Mouse (Mus musculus): ENCODE measurements around the gene Clptm1.
"Not testable (repeated sequence)": the region's sequence is repeated elsewhere in the genome, so short reads cannot be mapped to it uniquely, and the experiment has no call there.

Gene Clptm1

DNA sequence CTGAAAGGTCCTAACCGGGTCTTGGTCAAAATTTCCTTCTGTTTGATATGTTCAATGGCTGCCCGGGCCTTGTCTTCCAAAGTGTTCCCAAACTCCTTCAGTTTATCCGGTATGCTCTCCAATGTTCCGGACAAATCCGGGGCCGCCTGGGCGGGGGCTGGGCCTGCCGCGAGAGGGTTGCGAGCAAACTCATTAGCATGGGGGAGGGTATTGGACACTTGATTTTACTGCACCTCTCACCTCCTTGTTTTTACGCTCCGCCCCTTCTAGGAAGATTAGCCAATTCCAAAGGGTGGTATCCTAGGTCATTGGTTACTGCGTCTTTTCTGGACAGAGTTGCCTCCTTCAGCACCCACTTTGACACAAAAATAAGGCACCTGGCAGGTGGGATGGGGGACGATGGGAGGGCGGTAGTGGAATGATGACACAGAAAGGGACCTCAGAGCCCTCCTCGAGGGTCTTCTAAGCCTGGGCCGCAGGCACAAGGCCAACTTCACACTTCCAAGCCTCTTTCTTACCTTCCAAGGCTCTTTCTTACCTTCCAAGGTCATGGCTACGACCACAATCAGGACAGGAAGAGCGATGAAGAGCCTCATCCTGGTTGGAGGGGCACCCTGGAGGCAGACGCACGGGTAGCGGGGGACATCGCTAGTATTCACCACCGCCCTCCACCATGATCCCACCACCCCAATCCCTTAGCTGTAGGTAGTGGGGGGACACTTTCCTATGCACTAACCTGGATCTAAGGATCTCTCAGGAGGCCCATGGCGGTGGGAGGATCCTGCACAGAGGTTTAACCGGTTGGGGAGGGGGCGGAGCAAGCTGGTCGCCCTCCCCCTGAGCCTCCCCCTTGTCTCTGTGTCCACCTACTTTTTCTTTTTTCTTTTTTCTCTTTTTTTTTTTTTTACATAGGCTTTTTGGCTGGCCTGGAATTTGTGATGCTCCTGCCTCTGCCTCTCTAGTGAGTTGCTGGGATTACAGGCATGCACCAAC is 27.3 kb upstream of the Clptm1 start, which contains the start of gene Apoc1:
Gene Apoc1, minus strand, starts transcription at position 788 of the 993 bp plus-strand sequence.
- DNase-seq (ENCODE audit: low read depth, low spot score) = no peak

DNA sequence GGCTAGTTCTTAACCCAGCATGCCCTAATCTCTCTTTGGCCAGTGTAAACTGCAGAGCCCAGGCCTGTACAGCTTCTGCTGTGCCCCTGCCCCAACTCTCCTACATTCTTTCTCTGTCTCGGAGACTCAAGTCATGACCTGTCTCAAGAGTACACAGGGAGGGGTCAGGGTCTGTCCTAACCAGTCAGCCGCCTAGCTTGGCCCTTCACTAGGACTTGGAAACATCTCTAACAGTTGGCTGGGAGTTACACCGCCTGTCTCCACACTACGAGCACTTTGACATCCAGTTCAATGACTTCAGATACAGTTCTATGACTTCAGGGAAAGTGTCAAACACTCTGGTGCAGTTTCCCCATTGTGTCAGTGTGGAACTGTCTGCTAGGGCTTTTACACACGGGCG is 26.6 kb upstream of the Clptm1 start:
- no peak for DNase-seq (ENCODE audit: low read depth, low spot score)

DNA sequence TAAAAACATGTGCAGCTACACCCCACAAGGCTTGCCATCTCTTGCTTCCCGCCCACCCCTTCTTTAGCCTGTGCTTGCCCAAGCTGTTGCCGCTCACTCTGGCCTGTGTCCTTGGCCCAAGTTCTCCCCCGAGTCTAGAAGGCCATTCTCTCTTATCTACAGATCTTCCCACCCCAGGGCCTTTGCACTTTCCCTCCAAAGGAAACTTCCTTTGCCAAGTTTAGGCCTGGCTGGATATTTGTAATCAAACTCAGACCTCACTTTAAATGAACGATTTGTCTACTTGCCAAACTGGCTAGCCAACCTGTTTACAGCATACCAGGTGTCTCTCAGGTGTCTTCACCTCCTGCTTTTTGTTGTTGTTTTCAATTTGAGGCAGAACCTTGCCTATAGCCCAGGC is 26.0 kb upstream of the Clptm1 start:
- no peak for DNase-seq (ENCODE audit: low read depth, low spot score)

DNA sequence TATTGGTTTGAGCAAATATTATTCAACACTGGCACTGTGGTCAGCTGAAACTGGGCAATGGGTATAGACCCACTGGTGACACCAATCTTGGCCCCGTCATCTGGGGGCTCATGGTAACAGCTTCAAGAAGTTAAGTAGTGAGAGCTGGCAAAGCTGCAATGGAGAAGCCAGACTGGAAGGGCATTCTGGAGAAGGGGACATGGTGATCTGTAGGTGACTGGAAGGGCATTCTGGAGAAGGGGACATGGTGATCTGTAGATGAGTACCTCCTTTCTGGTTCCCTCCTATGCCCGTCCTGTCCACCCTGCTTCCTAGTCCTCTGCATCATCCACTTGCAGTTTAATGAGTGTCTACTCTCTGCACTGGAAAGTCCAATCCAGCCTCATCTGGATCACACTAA is 23.8 kb upstream of the Clptm1 start:
- no peak for DNase-seq (ENCODE audit: low read depth, low spot score)

DNA sequence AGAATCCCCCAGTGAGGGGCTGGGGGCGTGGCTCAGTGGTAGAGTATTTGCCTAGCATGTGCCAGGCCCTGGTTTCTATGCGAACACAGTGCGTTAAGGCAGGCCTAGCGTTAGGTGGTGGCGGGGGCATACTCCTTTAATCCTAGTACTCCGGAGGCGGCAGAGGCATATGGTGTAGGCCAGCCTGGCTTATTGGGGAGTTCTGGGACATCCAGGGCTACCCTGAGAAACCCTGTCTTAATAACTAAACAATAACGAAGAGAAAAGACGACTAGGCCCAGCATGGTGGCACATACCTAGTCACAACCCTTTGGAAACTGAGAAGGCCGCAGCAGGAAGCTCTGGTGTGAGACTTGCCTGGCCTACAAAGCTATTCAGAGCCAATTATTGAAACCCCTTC is 23.3 kb upstream of the Clptm1 start:
- DNase-seq (ENCODE audit: low read depth, low spot score) = no peak

DNA sequence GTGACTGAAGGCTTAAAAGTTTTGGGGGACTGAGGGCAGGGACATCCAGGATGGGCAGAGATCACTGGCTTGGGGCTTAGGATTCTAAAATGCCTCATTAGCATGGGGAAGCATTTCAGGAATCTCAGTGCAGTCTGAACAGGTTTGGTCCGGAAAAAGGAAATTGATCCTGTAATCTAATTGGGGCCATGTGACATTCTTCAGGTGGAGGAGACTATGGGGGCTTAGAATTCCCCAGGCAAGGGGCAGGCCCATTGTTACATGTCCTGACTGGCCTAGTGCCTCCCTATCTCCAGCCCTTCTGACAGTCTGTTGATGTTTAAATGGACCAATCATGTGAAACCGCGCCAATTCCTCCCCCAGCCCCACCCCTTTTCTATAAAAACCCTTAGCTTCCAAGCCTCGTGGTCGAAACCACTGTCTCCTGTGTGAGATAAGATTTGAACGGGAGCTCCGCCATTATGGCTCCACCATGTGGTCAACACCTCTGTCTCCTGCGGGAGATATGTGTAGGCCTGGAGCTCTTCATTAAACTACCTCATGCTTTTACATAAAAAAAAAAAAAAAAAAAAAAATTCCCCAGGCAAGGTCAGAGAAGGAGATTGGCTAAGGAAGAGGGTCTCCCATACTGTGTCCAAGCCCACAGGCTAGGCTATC is 22.2 kb upstream of the Clptm1 start:
- not testable (repeated sequence) for DNase-seq (ENCODE audit: low read depth, low spot score)

DNA sequence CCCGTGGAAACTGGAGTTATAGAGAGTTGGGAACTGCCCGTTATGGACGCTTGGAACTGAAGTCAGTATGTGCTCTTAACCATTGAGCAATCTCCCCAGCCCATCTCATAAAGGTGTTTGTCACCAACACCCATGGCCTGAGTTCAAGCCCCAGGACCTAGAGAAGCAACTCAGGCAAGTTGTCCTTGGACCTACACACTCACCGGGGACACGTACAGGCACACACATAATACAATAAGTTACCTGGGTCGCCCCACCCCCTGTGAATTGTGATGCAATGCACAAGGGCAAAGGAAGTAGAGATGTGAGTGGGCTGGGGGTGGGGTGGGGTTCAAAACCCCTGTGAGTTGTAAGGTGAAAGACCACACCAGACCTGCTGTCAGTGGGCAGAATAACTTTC is 21.7 kb upstream of the Clptm1 start:
- DNase-seq (ENCODE audit: low read depth, low spot score) = no peak

DNA sequence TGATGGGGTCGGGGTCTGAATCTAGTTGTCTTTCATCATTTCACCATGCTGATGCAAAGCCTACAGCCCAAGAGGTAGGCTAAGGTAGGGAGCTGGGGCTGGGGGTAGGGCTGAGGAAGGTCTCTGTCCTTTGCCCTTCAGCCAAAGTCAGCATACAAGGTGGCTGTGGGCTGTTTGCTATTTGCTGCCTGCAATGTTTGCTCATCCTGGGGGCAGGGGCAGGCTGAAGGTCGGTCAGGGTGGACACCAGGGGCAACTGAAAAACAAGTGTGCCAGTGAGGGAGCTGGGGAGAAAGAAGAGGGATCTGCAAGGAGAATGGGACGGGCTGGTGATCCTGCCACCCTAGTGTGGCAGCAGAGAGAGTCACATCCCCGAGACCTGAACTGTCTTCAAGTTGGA is 20.5 kb upstream of the Clptm1 start:
- DNase-seq (ENCODE audit: low read depth, low spot score) = no peak

DNA sequence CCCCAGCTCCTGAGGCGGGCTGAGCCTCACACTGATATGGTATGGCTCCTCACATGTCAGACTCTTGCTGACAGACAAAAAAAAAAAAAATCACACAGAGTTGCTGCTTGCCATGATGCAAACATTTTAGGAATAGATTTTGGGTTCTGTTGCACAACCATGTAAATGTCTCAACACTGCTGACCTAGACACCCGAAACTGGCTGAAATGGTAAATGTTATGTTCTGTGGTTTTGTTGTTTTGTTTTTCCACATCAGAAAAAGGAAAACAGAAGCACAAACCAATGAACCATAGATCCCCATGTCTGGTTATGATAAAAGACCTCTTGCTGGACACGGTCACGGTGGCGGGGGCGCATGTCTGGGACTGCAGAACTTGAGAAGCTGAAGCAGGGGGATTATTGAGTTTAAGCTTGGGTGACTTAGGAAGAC is 19.0 kb upstream of the Clptm1 start:
- no peak for DNase-seq (ENCODE audit: low read depth, low spot score)

DNA sequence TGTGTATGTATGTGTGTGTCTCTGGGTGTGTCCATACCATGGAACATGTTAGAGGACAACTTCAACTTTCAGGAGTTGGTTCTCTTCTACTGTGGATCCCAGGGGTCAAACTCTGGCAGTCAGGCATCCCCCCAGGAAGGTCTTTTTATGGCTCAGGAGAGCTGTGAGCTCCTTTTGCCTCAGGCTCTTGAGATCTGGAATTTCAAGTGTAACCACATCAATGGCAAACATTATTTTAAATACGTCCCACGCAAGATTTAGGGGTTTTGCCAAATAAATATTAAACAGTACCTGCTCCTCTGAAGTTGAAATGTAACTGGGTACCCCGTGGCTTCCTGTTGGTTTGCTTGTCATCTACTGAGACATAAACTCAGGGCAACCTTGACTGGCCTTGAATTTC is 18.1 kb upstream of the Clptm1 start:
- DNase-seq (ENCODE audit: low read depth, low spot score) = no peak

DNA sequence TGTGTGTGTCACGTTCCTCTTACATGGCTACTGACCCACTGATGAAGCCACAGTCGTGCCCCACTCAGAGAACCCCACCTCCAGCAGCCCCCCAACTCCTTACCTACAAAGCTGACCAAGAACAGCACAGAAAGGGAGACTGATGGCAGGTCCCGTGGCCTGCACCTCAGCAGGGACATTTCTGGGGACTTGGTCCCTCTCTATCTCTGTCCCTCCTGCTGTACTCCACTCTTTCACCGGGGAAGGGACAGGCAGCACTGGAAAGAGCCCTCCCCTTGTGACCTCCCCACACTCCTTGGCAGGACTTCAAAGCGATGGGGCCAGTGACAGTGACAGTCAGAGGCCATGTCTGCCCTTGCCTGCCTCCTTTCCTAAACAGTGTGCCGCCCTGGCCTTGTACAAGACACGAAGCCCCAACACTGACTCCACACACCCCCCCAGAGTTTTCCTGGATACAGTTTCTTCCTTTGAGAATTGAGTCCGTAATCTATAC is 16.4 kb upstream of the Clptm1 start, which contains the start of the genes Gm44805 and Apoc4:
Gene Gm44805, minus strand, starts transcription at position 222 of the 493 bp plus-strand sequence.
Gene Apoc4, minus strand, starts transcription at position 278 of the 493 bp plus-strand sequence.
- no peak for DNase-seq (ENCODE audit: low read depth, low spot score)

DNA sequence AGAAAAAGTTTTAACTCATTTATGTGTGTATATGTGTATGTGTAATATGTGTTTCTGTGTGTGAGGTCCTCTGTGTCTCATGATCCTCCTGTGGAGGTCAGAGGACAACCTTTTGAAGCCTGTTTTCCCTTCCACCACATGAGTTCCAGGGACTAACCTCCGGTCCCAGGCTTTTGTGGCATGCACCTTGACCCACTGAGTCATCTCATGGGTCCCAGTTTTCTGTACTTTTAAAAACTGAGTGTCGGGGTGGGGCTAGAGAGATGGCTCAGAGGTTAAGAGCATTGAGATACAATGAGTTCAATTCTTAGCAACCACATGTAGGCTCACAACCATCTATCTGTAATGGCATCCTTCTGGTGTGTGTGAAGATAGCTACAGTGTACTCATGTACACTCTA is 15.9 kb upstream of the Clptm1 start:
- no peak for DNase-seq (ENCODE audit: low read depth, low spot score)

DNA sequence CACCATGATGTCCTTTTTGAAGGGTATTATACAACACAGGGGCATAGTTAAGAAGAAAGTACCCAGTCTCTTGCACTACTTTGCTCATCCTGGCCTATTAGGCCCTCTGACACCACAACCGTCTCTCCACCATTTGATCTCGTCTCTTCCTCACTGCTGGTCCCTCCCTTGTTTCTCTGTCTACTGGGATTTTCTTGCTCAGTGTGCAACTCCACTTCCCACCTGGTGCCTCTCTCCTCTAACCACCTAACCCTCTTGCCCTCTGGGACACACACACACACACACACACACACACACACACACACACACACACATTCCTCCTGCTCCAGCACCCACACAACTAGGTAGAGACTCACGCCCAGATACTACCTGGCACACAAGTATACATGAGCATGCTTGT is 14.1 kb upstream of the Clptm1 start:
- DNase-seq (ENCODE audit: low read depth, low spot score) = no peak

DNA sequence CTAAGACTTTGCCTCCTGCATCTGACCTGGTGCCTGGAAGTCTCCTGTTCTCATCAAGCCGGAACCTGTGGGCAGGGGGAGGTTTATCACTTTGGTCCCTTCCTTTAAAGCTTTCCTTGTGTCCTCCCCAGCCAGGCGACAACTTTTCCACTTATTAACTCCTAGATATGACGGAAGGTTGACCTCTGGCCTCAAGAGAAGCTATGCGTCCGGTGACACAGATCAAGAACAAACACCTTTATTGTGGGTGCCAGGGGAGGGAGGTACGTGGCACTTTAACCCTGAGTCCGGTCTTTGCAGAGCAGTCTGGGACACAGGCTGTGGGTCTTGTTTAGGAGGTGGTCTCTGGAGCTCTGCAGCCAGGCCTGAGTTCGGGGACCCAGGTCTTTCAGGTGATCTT is 13.0 kb upstream of the Clptm1 start, which contains the start of gene Apoc2:
Gene Apoc2, minus strand, starts transcription at position 70 of the 400 bp plus-strand sequence.
- no peak for DNase-seq (ENCODE audit: low read depth, low spot score)

DNA sequence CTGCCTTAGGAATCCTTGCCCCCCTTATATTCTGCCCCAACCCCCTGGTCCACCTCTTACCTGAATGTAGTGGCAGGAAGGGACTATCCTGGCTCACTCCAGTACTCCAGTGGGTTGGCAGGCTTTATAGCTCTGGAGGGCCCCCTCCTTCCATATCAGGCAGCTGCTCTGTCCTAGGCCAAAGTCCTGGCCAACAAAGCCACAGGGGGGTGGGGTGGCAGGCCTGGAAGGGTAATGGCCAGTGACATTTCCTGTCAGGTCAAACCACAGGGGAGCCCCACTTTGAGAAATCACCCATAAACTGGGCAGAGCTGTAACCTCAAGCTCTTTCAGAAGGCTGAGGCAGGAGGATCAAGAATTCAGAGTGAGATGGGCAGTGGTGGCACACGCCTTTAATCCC is 11.8 kb upstream of the Clptm1 start:
- DNase-seq (ENCODE audit: low read depth, low spot score) = no peak

DNA sequence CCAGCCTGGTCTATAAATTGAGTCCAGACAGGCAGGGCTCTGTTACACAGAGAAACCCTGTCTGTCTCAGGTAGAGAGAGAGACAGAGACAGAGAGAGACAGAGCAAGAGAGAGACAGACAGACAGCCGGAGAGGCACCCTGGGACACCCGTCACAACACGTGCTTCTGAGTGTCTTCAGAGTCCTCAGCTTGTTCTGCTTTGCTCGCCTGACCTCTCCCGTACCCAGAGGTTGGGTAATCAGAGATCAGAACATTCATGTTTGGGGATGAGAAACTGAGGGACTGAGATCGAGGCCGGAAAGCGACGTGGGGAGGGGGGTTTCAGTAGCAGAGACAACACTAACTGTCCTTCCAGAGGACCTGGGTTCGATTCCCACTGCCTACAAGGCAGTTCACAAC is 11.0 kb upstream of the Clptm1 start:
- DNase-seq (ENCODE audit: low read depth, low spot score) = no peak

DNA sequence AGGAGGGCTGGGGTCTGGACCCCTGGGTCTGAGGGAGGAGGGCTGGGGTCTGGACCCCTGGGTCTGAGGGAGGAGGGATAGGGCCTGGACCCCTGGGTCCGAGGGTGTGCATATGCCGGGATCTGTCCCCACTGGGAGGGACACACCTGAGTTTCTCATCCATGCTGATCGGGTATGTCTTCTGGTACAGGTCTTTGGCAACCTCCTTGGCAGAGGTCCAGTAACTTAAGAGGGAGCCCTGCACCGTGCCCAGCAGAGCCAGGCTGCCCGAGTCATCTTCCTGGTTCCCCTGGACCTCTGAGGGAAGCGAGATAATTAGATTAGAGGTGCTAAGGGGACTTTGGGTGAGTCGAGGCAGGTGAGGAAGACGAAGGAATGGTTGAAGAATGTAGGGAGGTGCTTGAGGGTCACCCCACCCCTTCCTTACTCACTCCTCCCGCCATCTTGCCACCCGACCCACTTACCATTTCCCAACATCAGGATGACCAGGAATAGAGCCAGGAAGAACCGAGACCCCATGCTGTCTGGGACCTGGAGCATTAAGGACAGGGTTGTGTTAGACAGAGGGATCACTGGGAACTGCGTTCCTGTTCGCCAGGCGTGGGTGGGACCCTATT is 8.4 kb upstream of the Clptm1 start:
- DNase-seq (ENCODE audit: low read depth, low spot score) = no peak

DNA sequence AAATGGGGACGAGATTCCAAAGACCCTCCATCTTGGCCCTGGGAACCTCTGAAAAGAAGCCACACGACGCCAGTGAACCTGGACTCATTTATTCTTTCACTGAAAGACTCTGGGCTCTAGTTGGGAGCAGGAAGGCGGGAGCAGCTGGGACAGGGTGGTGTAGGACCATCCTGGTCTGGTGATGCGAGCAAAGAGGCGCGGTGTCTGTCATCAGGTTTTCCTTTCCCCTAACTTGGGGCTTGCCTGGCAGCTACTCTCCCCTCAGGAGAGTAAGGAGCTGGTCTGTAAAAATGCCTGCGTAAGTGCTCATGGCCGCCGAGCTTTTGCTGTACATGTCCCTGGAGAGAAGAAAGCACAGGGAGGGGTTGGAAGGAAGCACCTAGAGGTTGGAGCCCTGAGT is 6.7 kb upstream of the Clptm1 start:
- no peak for DNase-seq (ENCODE audit: low read depth, low spot score)

DNA sequence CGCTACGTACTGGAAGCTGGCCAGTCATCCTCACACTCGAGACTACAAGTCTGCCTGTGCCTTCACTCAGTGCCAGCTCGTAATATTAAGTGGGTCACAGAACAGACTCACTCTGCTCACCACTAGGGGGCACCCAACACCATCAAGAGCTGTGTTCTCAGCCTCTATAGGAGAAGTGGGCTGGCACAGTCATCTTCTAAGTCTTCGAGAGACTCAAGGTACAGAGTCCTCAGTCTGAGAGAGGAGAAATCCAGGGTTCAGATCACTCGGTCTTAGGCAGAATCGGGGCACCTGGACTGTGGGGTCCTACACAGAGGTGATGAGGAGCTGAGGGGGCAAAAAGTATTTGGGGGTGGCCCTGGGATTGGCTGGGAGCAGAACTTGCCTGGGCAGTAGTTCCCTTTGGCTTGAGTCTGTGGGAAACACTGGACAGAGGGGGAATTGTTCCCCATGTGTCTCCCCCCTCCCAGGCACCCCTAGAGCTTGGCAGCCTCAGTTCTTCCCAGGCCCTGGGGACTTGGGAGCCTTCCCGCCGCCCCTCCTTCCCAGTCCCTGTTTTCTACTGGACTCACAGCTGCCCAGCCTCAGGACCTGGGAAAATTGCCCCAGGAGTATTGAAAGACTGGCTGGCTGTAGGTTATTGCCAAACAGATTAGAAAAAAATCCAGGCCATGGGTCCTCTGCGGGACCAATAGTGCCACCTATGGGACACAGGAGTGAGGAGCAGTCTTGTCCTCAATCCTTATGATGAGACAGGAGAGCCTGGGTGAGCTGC is 4.3 kb upstream of the Clptm1 start:
- DNase-seq (ENCODE audit: low read depth, low spot score) = peak; percentile 95

DNA sequence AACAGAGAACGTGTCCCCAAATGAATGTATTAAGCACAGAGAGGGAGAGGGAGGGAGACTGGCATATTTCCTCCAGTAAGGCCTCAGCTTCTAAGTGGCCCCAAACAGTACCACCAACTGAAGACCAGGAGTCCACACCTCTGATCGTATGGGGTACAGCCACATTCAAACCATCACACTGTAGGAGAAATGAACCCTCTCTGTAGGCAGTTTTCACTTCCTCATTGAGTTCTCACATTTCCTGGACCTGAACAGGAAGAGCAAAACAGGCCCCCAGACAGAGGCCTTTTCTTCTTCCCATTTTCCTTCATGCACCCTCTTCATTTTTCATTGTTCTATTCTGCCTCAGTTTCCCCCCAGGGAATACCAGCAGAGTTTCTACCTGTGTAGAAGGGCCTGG is 2.6 kb upstream of the Clptm1 start:
- DNase-seq (ENCODE audit: low read depth, low spot score) = no peak

DNA sequence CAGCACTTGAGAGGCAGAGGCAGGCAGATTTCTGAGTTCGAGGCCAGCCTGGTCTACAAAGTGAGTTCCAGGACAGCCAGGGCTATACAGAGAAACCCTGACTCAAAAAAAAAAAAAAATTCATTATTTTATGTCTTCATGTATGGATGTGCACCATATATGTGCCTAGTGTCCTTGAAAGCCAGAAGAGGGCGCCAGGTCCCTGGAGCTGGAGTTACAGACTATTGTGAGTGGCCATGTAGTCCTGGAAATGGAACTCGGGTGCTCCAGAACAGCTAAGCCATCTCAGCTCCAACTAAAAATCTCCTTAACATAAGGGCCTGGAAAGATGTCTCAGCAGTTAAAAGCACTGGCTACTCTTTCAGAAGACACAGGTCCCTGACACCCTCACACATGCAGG is 1.9 kb upstream of the Clptm1 start:
- peak; percentile 38 for DNase-seq (ENCODE audit: low read depth, low spot score)
